Mouse (Mus musculus): ENCODE data around the gene Camk2n1. TPM values are rescaled to one million over a fixed set of nuclear protein-coding genes. Genes with fewer than 3 reads are reported as not detected.
A peak's percentile ranks its signal among the peaks of the same experiment; 100 is the strongest.

The Camk2n1 gene
- polyA plus RNA-seq, 1 experiment, result 39.6 TPM

GRCm38 (mm10) chr4:138466690-138467089 lies 12.6 kb downstream of the Camk2n1 start:
- 79% methylated on average over 6 of the region's 6 CpGs for WGBS
- no peak overlapping the region for H3K4me3 ChIP-seq (ENCODE audit: insufficient read depth, low read depth, low read length)
- no peak for DNase-seq
- H3K4me1 ChIP-seq (ENCODE audit: control insufficient read depth, insufficient read depth, low read length), result peaks cover 21% of the 10 kb centered on the region; the same call in 1 of the 2 replicates
- no peaks in the 10 kb centered on the region for H3K36me3 ChIP-seq (ENCODE audit: control insufficient read depth, insufficient read depth, low read length)
- TF ChIP-seq POLR2A (IDR thresholded peaks at IDR 0.05; ENCODE audit: low read depth, low read length) (no peak), CTCF (conservative IDR thresholded peaks at IDR 0.05; ENCODE audit: insufficient read depth, insufficient read length, low read depth, low read length) (0 out of 2 replicates have a peak, but pooled peaks have one; percentile 14)
- no peaks in the 10 kb centered on the region for H3K27me3 ChIP-seq (replicated peaks; ENCODE audit: control insufficient read depth, insufficient read depth, low read length)
- H3K27ac ChIP-seq (ENCODE audit: insufficient read depth, low read depth, low read length), result no peak overlapping the region

DNA sequence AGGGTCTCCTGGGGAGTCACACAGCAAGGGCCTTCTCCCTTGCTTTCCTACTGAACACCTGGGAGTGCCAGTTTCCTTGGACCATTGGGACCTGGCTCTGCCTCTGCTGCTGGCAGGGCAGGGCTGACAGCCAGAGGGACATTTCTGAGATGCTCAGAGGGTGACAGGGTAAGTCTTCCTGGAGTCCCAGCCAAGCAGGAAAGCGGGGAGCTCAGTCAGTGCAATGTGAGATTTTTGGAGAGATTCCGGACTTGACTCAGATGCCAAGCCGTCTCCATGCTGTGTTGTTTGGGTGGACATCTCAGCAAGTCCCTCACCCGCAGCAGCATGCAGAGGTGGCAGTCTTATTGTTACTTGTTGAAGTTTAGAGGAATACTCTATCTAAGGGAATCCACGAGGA lies 13.3 kb downstream of the Camk2n1 start:
- WGBS, result 70% methylated on average over 5 of the region's 5 CpGs
- H3K4me3 ChIP-seq (ENCODE audit: insufficient read depth, low read depth, low read length), result no peak overlapping the region
- DNase-seq, result peak; percentile 61
- H3K27ac ChIP-seq (ENCODE audit: insufficient read depth, low read depth, low read length), result 0 out of 2 replicates have a peak overlapping the region, but pooled peaks have one; percentile 13
- no peaks in the 10 kb centered on the region for H3K27me3 ChIP-seq (replicated peaks; ENCODE audit: control insufficient read depth, insufficient read depth, low read length)
- H3K36me3 ChIP-seq (ENCODE audit: control insufficient read depth, insufficient read depth, low read length), result no peaks in the 10 kb centered on the region
- TF ChIP-seq POLR2A (IDR thresholded peaks at IDR 0.05; ENCODE audit: low read depth, low read length), result no peak
- TF ChIP-seq CTCF (conservative IDR thresholded peaks at IDR 0.05; ENCODE audit: insufficient read depth, insufficient read length, low read depth, low read length), result no peak
- H3K4me1 ChIP-seq (ENCODE audit: control insufficient read depth, insufficient read depth, low read length), result peaks cover 16% of the 10 kb centered on the region; the same call in 1 of the 2 replicates

- 20% methylated on average over 7 of the region's 7 CpGs for WGBS
- no peak for TF ChIP-seq POLR2A (IDR thresholded peaks at IDR 0.05; ENCODE audit: low read depth, low read length)
- TF ChIP-seq CTCF (conservative IDR thresholded peaks at IDR 0.05; ENCODE audit: insufficient read depth, insufficient read length, low read depth, low read length), result no peak
- no peak overlapping the region for H3K27ac ChIP-seq (ENCODE audit: insufficient read depth, low read depth, low read length)
- no peaks in the 10 kb centered on the region for H3K27me3 ChIP-seq (replicated peaks; ENCODE audit: control insufficient read depth, insufficient read depth, low read length)
- H3K4me3 ChIP-seq (ENCODE audit: insufficient read depth, low read depth, low read length), result no peak overlapping the region
- no peaks in the 10 kb centered on the region for H3K36me3 ChIP-seq (ENCODE audit: control insufficient read depth, insufficient read depth, low read length)
- H3K4me1 ChIP-seq (ENCODE audit: control insufficient read depth, insufficient read depth, low read length), result peaks cover 4% of the 10 kb centered on the region; the same call in 1 of the 2 replicates
- DNase-seq, result no peak
Observed at GRCm38 (mm10) chr4:138469080-138469479, 15.0 kb downstream of the Camk2n1 start.

GRCm38 (mm10) chr4:138471241-138471640 lies 17.1 kb downstream of the Camk2n1 start:
- Histone ChIP-seq H3K4me3 (ENCODE audit: insufficient read depth, low read depth, low read length) (no peak overlapping the region), H3K27me3 (replicated peaks; ENCODE audit: control insufficient read depth, insufficient read depth, low read length) (no peaks in the 10 kb centered on the region), H3K36me3 (ENCODE audit: control insufficient read depth, insufficient read depth, low read length) (no peaks in the 10 kb centered on the region), H3K27ac (ENCODE audit: insufficient read depth, low read depth, low read length) (no peak overlapping the region), H3K4me1 (ENCODE audit: control insufficient read depth, insufficient read depth, low read length) (no peaks in the 10 kb centered on the region)
- WGBS, result 34% methylated on average over 7 of the region's 7 CpGs
- DNase-seq, result peak; percentile 49
- TF ChIP-seq POLR2A (IDR thresholded peaks at IDR 0.05; ENCODE audit: low read depth, low read length) (no peak), CTCF (conservative IDR thresholded peaks at IDR 0.05; ENCODE audit: insufficient read depth, insufficient read length, low read depth, low read length) (no peak)

DNA sequence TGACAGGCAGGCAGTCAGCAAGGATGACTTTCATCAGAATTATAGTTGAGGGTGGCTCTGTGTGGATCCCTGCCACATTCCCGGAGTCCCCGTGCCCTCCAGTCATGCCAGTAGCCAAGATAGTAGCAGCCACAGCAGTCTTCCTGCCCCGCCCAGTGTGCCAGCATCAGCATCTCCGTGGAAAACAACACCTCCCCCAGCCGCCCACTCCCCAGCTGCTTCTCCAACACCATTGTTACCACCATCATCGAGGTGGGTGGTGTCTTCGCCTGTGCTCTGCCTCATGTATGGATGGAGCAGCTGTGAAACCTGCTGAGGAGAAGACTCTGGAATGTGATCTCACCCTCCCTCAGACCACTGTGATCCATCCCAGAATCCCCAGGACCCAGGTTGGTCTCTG lies 25.5 kb downstream of the Camk2n1 start:
- WGBS, result 78% methylated on average over 7 of the region's 7 CpGs

GRCm38 (mm10) chr4:138480962-138481361 lies 26.8 kb downstream of the Camk2n1 start:
- TF ChIP-seq POLR2A (IDR thresholded peaks at IDR 0.05; ENCODE audit: low read depth, low read length) (no peak), CTCF (conservative IDR thresholded peaks at IDR 0.05; ENCODE audit: insufficient read depth, insufficient read length, low read depth, low read length) (no peak)
- Histone ChIP-seq H3K36me3 (ENCODE audit: control insufficient read depth, insufficient read depth, low read length) (no peaks in the 10 kb centered on the region), H3K4me3 (ENCODE audit: insufficient read depth, low read depth, low read length) (no peak overlapping the region), H3K4me1 (ENCODE audit: control insufficient read depth, insufficient read depth, low read length) (no peaks in the 10 kb centered on the region), H3K27me3 (replicated peaks; ENCODE audit: control insufficient read depth, insufficient read depth, low read length) (no peaks in the 10 kb centered on the region), H3K27ac (ENCODE audit: insufficient read depth, low read depth, low read length) (no peak overlapping the region)
- WGBS, result 17% methylated on average over 9 of the region's 9 CpGs
- peak; percentile 34 for DNase-seq

More for the DNA sequence above, 25.5 kb downstream of the Camk2n1 start:
- Histone ChIP-seq H3K4me1 (ENCODE audit: control insufficient read depth, insufficient read depth, low read length) (no peaks in the 10 kb centered on the region), H3K27me3 (replicated peaks; ENCODE audit: control insufficient read depth, insufficient read depth, low read length) (no peaks in the 10 kb centered on the region), H3K4me3 (ENCODE audit: insufficient read depth, low read depth, low read length) (no peak overlapping the region), H3K36me3 (ENCODE audit: control insufficient read depth, insufficient read depth, low read length) (no peaks in the 10 kb centered on the region), H3K27ac (ENCODE audit: insufficient read depth, low read depth, low read length) (no peak overlapping the region)
- DNase-seq, result no peak
- TF ChIP-seq CTCF (conservative IDR thresholded peaks at IDR 0.05; ENCODE audit: insufficient read depth, insufficient read length, low read depth, low read length) (no peak), POLR2A (IDR thresholded peaks at IDR 0.05; ENCODE audit: low read depth, low read length) (no peak)

DNA sequence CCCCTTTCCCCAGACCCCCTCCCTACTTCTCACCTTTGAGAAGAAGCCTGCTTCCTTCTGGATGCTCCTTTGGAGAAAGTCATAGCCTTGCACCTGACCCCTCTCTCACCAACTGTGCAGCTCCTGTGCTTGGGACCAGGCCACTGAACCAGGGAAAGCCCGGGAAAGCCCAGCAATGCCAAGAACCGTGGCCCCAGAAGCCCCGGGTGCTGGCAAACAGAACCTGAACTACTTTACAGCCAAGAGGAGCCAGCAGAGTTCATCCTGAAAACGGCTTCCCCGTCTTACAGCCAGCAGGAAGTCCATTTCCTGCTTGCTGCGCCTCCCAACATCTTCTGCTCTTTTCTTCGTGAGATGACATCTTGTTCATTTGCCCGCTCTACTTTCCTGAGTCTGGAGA lies 28.6 kb downstream of the Camk2n1 start:
- 61% methylated on average over 8 of the region's 8 CpGs for WGBS
- no peaks in the 10 kb centered on the region for H3K4me1 ChIP-seq (ENCODE audit: control insufficient read depth, insufficient read depth, low read length)
- no peak for TF ChIP-seq POLR2A (IDR thresholded peaks at IDR 0.05; ENCODE audit: low read depth, low read length)
- no peak for TF ChIP-seq CTCF (conservative IDR thresholded peaks at IDR 0.05; ENCODE audit: insufficient read depth, insufficient read length, low read depth, low read length)
- H3K27ac ChIP-seq (ENCODE audit: insufficient read depth, low read depth, low read length), result no peak overlapping the region
- no peaks in the 10 kb centered on the region for H3K36me3 ChIP-seq (ENCODE audit: control insufficient read depth, insufficient read depth, low read length)
- no peaks in the 10 kb centered on the region for H3K27me3 ChIP-seq (replicated peaks; ENCODE audit: control insufficient read depth, insufficient read depth, low read length)
- H3K4me3 ChIP-seq (ENCODE audit: insufficient read depth, low read depth, low read length), result no peak overlapping the region
- peak; percentile 22 for DNase-seq
